Mouse (Mus musculus) MEL (cell line): ENCODE results near the gene Ankrd40. TPM values are rescaled to one million over a fixed set of nuclear protein-coding genes. Genes with fewer than 3 reads are reported as not detected.
A peak's percentile ranks its signal among the peaks of the same experiment; 100 is the strongest.

Experiments
- DNase-seq: peaks from one replicate; pipeline ENCODE4 v3.0.0; 2011; ENCODE audit warnings: low read depth, low spot score
- H3K27ac ChIP-seq: 2 replicates; pipeline ENCODE4 v1.5.1; 2012; ENCODE audit warnings: low read depth, mild to moderate bottlenecking, control low read depth, low read length, moderate library complexity; ENCODE audit not compliant: control insufficient read depth
- H3K27me3 ChIP-seq, 2 experiments: fragments of 150-350 bp in 1 of 2; sonication (generic) in 1 of 2; 2 replicates each; pipeline ENCODE4 v1.6.1; 2012; ENCODE audit warnings: low read length in 2 of 2, mild to moderate bottlenecking in 2 of 2, improper control_type of control experiment in 1 of 2, moderate library complexity in 1 of 2; ENCODE audit not compliant: insufficient read depth in 2 of 2, control insufficient read depth in 1 of 2
- H3K36me3 ChIP-seq, 2 experiments: 2 replicates each; pipeline ENCODE4 v1.6.1; 2012 to 2014; ENCODE audit warnings: low read length in 2 of 2, improper control_type of control experiment in 1 of 2, inconsistent platforms in 1 of 2, mild to moderate bottlenecking in 1 of 2; ENCODE audit not compliant: insufficient read depth in 2 of 2, control insufficient read depth in 1 of 2
- H3K4me1 ChIP-seq, 2 experiments: fragments of 150-350 bp in 1 of 2; sonication (generic) in 1 of 2; 2 replicates each; pipeline ENCODE4 v1.6.1; 2012; ENCODE audit warnings: low read length in 2 of 2, improper control_type of control experiment in 1 of 2, mild to moderate bottlenecking in 1 of 2; ENCODE audit not compliant: insufficient read depth in 2 of 2, control insufficient read depth in 1 of 2
- H3K4me3 ChIP-seq, 2 experiments: fragments of 150-350 bp in 1 of 2; sonication (generic) in 1 of 2; 2 replicates each; pipeline ENCODE4 v1.5.1; 2012; ENCODE audit warnings: low read depth in 2 of 2, low read length in 2 of 2, mild to moderate bottlenecking in 2 of 2, moderate library complexity in 2 of 2, control low read depth in 1 of 2, improper control_type of control experiment in 1 of 2; ENCODE audit not compliant: control insufficient read depth in 1 of 2, insufficient read depth in 1 of 2
- H3K79me2 ChIP-seq: 2 replicates; pipeline ENCODE4 v1.6.1; 2012; ENCODE audit warnings: mild to moderate bottlenecking, low read length, moderate library complexity; ENCODE audit not compliant: control insufficient read depth, poor library complexity, insufficient read depth
- H3K9ac ChIP-seq: 2 replicates; pipeline ENCODE4 v1.6.1; 2012; ENCODE audit warnings: low read depth, mild to moderate bottlenecking, control low read depth, low read length, moderate library complexity; ENCODE audit not compliant: control insufficient read depth, poor library complexity, severe bottlenecking
- H3K9me3 ChIP-seq: fragments of 150-350 bp; sonication (generic); replicated peaks from 2 replicates; pipeline ENCODE4 v1.6.1; 2012; ENCODE audit warnings: mild to moderate bottlenecking, low read length, improper control_type of control experiment, moderate library complexity; ENCODE audit not compliant: insufficient read depth
- CHD2 ChIP-seq: IDR thresholded peaks from 2 replicates; pipeline ENCODE4 v1.6.1; 2011; ENCODE audit warnings: low read length, improper control_type of control experiment
- ELF1 ChIP-seq: IDR thresholded peaks from 2 replicates; pipeline ENCODE4 v1.6.1; 2014; ENCODE audit warnings: low read depth, mild to moderate bottlenecking, inconsistent platforms, low read length, improper control_type of control experiment, moderate library complexity
- GABPA ChIP-seq: IDR thresholded peaks from 2 replicates; pipeline ENCODE4 v1.6.1; 2012; ENCODE audit warnings: low read depth, mild to moderate bottlenecking, inconsistent platforms, low read length, improper control_type of control experiment, moderate library complexity
- KAT2A ChIP-seq: conservative IDR thresholded peaks from 2 replicates; pipeline ENCODE4 v1.6.1; 2012; ENCODE audit warnings: low read depth, low read length, improper control_type of control experiment, inconsistent platforms
- MAZ ChIP-seq: IDR thresholded peaks from 2 replicates; pipeline ENCODE4 v1.6.1; 2012; ENCODE audit warnings: low read depth, mild to moderate bottlenecking, inconsistent platforms, low read length, improper control_type of control experiment
- NRF1 ChIP-seq: IDR thresholded peaks from 2 replicates; pipeline ENCODE4 v1.6.1; 2014; ENCODE audit warnings: low read depth, mild to moderate bottlenecking, inconsistent platforms, low read length, improper control_type of control experiment, moderate library complexity; ENCODE audit not compliant: poor library complexity, insufficient read depth, severe bottlenecking
- POLR2A ChIP-seq, 2 experiments: IDR thresholded peaks; 2 replicates each; pipeline ENCODE4 v1.6.1; 2011 to 2012; ENCODE audit warnings: low read length in 2 of 2, mild to moderate bottlenecking in 2 of 2, control low read depth in 1 of 2, improper control_type of control experiment in 1 of 2, low read depth in 1 of 2, moderate library complexity in 1 of 2; ENCODE audit not compliant: control insufficient read depth in 1 of 2, insufficient read depth in 1 of 2, poor library complexity in 1 of 2
- POLR2AphosphoS2 ChIP-seq: IDR thresholded peaks from 2 replicates; pipeline ENCODE4 v1.6.1; 2011; ENCODE audit warnings: low read length, improper control_type of control experiment
- SIN3A ChIP-seq: IDR thresholded peaks from 2 replicates; pipeline ENCODE4 v1.6.1; 2012; ENCODE audit warnings: low read length, improper control_type of control experiment, inconsistent platforms
- SMC3 ChIP-seq: IDR thresholded peaks from 2 replicates; pipeline ENCODE4 v1.6.1; 2011; ENCODE audit warnings: low read depth, low read length, improper control_type of control experiment
- TCF12 ChIP-seq: IDR thresholded peaks from 2 replicates; pipeline ENCODE4 v1.6.1; 2014; ENCODE audit warnings: low read depth, mild to moderate bottlenecking, inconsistent platforms, low read length, improper control_type of control experiment, moderate library complexity
- UBTF ChIP-seq: IDR thresholded peaks from 2 replicates; pipeline ENCODE4 v1.6.1; 2012; ENCODE audit warnings: low read depth, mild to moderate bottlenecking, inconsistent platforms, low read length, improper control_type of control experiment, moderate library complexity, borderline replicate concordance; ENCODE audit not compliant: insufficient read depth
- USF2 ChIP-seq, 2 experiments: IDR thresholded peaks; 2 replicates each; pipeline ENCODE4 v1.6.1; 2011 to 2012; ENCODE audit warnings: improper control_type of control experiment in 2 of 2, low read length in 2 of 2, borderline replicate concordance in 1 of 2, inconsistent platforms in 1 of 2, low read depth in 1 of 2, mild to moderate bottlenecking in 1 of 2; ENCODE audit not compliant: insufficient read depth in 1 of 2
- ZKSCAN1 ChIP-seq: IDR thresholded peaks from 2 replicates; pipeline ENCODE4 v1.6.1; 2012; ENCODE audit warnings: low read depth, mild to moderate bottlenecking, inconsistent platforms, low read length, improper control_type of control experiment, moderate library complexity
- polyA plus RNA-seq, 2 experiments: library from polyadenylated mRNA; stranded (reverse) in 1 of 2; unstranded in 1 of 2; fragments of >175 nt in 1 of 2; fragments of >200 nt in 1 of 2; gene quantifications; 2 replicates each; pipeline versions ENCODE4 v1.2.1 to v1.2.4; 2012; ENCODE audit warnings: low replicate concordance in 2 of 2, low read depth in 1 of 2; ENCODE audit not compliant: insufficient read length in 2 of 2, insufficient read depth in 1 of 2, missing spikeins in 1 of 2
- total RNA-seq: library from RNA; depleted of rRNA; stranded (reverse); fragments of 300-350 nt; gene quantifications from 2 replicates; pipeline ENCODE4 v1.2.3, GENCODE M21; 2012

Ankrd40 gene
- total and polyA plus RNA-seq, 3 experiments, result 37.1 to 60.0 TPM; not detected in 1

- TF ChIP-seq SIN3A (peak; percentile 57), NRF1 (no peak), USF2 (IDR thresholded peaks at IDR 0.05; ENCODE audit: borderline replicate concordance in 1 of 2, insufficient read depth in 1 of 2, low read depth in 1 of 2, low read length in 2 of 2) (no peak), TCF12 (peak; percentile 26), MAZ (no peak)
These were observed 13.6 kb upstream of the Ankrd40 start (continued) for GRCm38 (mm10) chr11:94314098-94314652.

GRCm38 (mm10) chr11:94315308-94315707, 12.5 kb upstream of the Ankrd40 start:
- peaks cover 48 to 62% of the 10 kb centered on the region in 2 experiments for H3K4me1 ChIP-seq

GRCm38 (mm10) chr11:94316528-94316927, 11.3 kb upstream of the Ankrd40 start:
- H3K4me3 ChIP-seq, result no peak overlapping the region; a peak in 1 of 4 replicates
- peaks cover 48 to 62% of the 10 kb centered on the region in 2 experiments for H3K4me1 ChIP-seq
- peak overlapping the region; percentile 19 for H3K9ac ChIP-seq
- no peak for DNase-seq
- H3K9me3 ChIP-seq, result no peaks in the 10 kb centered on the region
- H3K27ac ChIP-seq, result no peak overlapping the region
- peaks cover 97% of the 10 kb centered on the region for H3K79me2 ChIP-seq
- H3K27me3 ChIP-seq, result no peaks in the 10 kb centered on the region
- H3K36me3 ChIP-seq, result peaks cover 48 to 81% of the 10 kb centered on the region in 2 experiments
- TF ChIP-seq SMC3 (no peak), ELF1 (no peak), KAT2A (no peak), GABPA (no peak), SIN3A (no peak), CHD2 (no peak), POLR2AphosphoS2 (no peak), UBTF (no peak), POLR2A (IDR thresholded peaks at IDR 0.05; ENCODE audit: control insufficient read depth in 1 of 2, insufficient read depth in 1 of 2, low read depth in 1 of 2, low read length in 2 of 2, poor library complexity in 1 of 2) (no peak), USF2 (IDR thresholded peaks at IDR 0.05; ENCODE audit: borderline replicate concordance in 1 of 2, insufficient read depth in 1 of 2, low read depth in 1 of 2, low read length in 2 of 2) (no peak)

More at GRCm38 (mm10) chr11:94315308-94315707, 12.5 kb upstream of the Ankrd40 start:
- DNase-seq, result no peak
- no peak overlapping the region for H3K27ac ChIP-seq
- no peak for TF ChIP-seq ELF1
- TF ChIP-seq SIN3A, result 0 out of 2 replicates have a peak, but pooled peaks have one; percentile 9
- no peak for TF ChIP-seq ZKSCAN1
- peaks cover 97% of the 10 kb centered on the region for H3K79me2 ChIP-seq
- no peak overlapping the region; a peak in 1 of 4 replicates for H3K4me3 ChIP-seq
- H3K9me3 ChIP-seq, result no peaks in the 10 kb centered on the region
- H3K27me3 ChIP-seq, result no peaks in the 10 kb centered on the region
- 0 out of 2 replicates have a peak overlapping the region, but pooled peaks have one; percentile 15 for H3K9ac ChIP-seq
- peaks cover 50 to 86% of the 10 kb centered on the region in 2 experiments for H3K36me3 ChIP-seq
